Mouse (Mus musculus): ENCODE measurements at regions not wholly inside any gene's neighbourhood (a gene's known extent, or its start where the extent isn't known, plus 50 kb on each side); places are given as distances from the start of the nearest gene placed in this dataset.

GRCm38 (mm10) chr12:79912281-79913063 lies 200.3 kb downstream of the Zfp36l1 start:
- H3K27ac ChIP-seq, result no peak overlapping the region
- TF ChIP-seq CTCF (conservative IDR thresholded peaks at IDR 0.05), result no peak
- H3K4me3 ChIP-seq, result no peak overlapping the region
- no peak for DNase-seq (ENCODE audit: low spot score in 2 of 2)

- Histone ChIP-seq H3K4me3 (no peak overlapping the region), H3K27ac (peak overlapping the region; percentile 77)
- DNase-seq (ENCODE audit: low spot score in 2 of 2), result peak; percentile 57 to 71
- no peak for TF ChIP-seq CTCF (conservative IDR thresholded peaks at IDR 0.05)
Observed at GRCm38 (mm10) chr12:79910884-79911759, 201.7 kb downstream of the Zfp36l1 start.

GRCm38 (mm10) chr12:79907583-79907982 lies 205.2 kb downstream of the Zfp36l1 start:
- Histone ChIP-seq H3K27ac (peak overlapping the region; percentile 89), H3K4me3 (no peak overlapping the region)
- DNase-seq (ENCODE audit: low spot score in 2 of 2), result no peak
- TF ChIP-seq CTCF (conservative IDR thresholded peaks at IDR 0.05), result no peak

DNA sequence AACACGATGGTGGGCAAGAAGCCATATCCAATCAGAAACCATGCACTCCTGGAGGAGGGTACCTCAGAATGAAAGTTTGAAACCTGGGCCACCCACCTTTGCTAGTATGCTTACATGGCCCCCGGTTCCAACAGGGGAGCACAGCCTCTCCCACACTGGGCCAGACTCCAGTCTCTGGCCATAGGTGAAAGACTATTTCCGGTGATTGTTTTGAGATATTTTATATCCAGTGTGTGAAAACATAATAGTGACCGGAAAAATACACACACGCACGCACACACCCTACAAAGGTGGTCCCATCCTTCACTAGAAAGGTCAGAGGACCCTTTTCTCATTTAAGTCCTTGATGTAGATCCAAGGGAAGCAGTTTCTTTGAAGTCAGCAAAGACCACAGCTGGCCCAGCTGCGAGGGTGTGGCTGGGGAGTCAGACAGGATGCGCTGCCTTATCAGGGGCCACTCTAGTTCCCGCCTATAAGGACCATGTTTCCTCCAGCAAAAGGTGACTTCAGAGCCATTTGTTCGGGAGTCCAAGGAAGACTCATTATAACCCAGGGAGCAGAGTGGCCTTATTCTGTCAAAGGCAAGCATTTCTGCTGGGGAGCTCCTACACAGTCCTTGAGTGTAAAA lies 206.0 kb downstream of the Zfp36l1 start:
- no peak for TF ChIP-seq CTCF (conservative IDR thresholded peaks at IDR 0.05)
- Histone ChIP-seq H3K27ac (peak overlapping the region; percentile 89), H3K4me3 (no peak overlapping the region)
- DNase-seq (ENCODE audit: low spot score in 2 of 2), result no peak

GRCm38 (mm10) chr12:79905828-79906737 lies 206.7 kb downstream of the Zfp36l1 start:
- no peak for DNase-seq (ENCODE audit: low spot score in 2 of 2)
- H3K4me3 ChIP-seq, result no peak overlapping the region
- TF ChIP-seq CTCF (conservative IDR thresholded peaks at IDR 0.05), result 0 out of 2 replicates have a peak, but pooled peaks have one; percentile 15
- peak overlapping the region; percentile 89 for H3K27ac ChIP-seq

DNA sequence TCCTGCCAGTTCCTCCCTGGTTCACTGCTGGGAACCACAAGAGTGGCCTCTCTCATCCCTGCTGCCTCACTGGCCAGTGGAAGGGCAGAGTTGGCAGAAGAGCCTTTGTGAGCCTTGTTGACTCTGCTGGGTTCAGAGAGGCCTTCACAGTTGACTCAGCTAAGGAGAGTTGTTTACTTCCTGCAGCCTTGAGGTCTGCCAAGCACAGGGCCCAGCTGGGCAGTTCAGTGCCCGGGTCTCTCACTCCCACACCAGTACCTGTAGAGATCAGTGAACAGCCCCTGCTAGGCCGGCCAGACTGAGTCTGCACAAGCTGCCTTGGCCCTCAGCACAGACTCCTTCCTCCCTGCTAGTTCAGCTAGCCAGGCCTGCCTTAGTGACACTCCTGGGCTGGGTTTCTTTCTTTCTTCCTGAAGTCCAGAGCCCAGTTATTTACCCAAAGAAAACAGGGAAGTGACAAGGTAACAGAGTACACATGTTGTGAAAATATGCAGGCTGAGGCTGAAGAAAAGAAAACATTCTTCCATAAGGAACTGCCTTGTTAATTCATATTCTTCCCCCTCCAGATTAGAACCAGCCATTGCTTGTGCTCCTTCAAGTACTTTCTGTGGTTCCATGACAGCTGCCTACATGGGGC lies 207.8 kb downstream of the Zfp36l1 start:
- DNase-seq (ENCODE audit: low spot score in 2 of 2), result no peak
- no peak for TF ChIP-seq CTCF (conservative IDR thresholded peaks at IDR 0.05)
- Histone ChIP-seq H3K4me3 (no peak overlapping the region), H3K27ac (peak overlapping the region; percentile 89)

GRCm38 (mm10) chr12:79902761-79903160 lies 210.1 kb downstream of the Zfp36l1 start:
- no peak for DNase-seq (ENCODE audit: low spot score in 2 of 2)
- no peak for TF ChIP-seq CTCF (conservative IDR thresholded peaks at IDR 0.05)
- Histone ChIP-seq H3K27ac (0 out of 2 replicates have a peak overlapping the region, but pooled peaks have one; percentile 32), H3K4me3 (no peak overlapping the region)

DNA sequence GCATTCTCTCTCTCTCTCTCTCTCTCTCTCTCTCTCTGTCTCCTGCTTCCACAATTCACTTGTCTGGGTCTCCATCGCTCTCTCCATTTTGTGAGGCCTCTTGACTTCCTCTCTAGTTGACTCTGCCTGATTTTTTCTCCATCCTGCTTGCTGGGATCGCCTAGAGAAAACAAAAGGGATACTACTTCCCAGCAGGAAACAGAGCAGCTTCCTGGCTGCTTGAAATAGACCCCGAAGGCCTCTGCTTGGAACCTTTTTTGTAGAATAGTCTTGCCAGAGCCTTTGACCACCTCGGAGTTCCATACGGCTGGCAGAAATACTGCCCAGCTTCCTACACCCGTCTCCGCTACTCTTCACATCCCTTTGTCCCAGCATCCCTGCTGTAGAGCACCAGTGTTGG lies 210.7 kb downstream of the Zfp36l1 start:
- Histone ChIP-seq H3K27ac (peak overlapping the region; percentile 32; the same call in 1 of the 2 replicates), H3K4me3 (no peak overlapping the region)
- no peak for DNase-seq (ENCODE audit: low spot score in 2 of 2)
- no peak for TF ChIP-seq CTCF (conservative IDR thresholded peaks at IDR 0.05)

DNA sequence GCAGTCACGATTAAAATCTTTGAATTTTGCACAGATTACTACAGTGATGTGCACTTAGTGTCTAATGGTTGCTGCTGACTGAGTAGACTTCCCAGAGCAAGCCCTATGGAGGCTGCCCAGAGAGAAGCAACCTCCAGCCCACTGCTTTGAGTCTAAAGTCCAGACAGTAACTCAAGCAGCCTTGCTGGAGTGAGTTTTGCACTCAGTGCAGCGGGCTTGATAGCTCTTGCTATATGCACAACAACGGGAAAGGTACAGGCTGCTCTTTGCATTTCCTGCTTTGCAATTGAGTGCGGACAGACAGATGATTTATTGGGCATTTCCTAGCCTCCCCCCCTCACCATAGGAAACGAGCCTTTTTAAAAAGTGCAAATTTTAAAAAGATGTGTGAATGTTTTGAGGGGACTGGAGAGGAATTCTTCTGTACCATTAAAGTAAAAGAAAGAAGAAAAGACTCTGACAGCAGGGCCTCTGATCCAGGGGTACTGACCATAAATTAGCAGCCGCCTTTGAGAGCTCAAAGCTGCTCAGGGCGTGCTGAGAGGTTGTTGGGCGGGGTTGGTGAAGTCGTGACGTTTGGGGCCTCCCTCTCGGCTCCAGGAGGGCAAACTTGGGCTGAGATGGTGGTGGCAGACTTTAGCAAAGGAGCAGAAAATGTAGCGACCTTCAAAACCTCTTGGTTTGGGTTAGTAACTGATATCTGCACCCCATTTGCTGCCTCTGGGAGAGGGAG lies 214.4 kb downstream of the Zfp36l1 start:
- no peak for DNase-seq (ENCODE audit: low spot score in 2 of 2)
- no peak overlapping the region for H3K4me3 ChIP-seq
- TF ChIP-seq CTCF (conservative IDR thresholded peaks at IDR 0.05), result no peak
- no peak overlapping the region for H3K27ac ChIP-seq

- H3K27ac ChIP-seq, result no peak overlapping the region
- H3K4me3 ChIP-seq, result no peak overlapping the region
- no peak for DNase-seq (ENCODE audit: low spot score in 2 of 2)
- no peak for TF ChIP-seq CTCF (conservative IDR thresholded peaks at IDR 0.05)
Observed at GRCm38 (mm10) chr12:79895975-79896374, 216.8 kb downstream of the Zfp36l1 start.

DNA sequence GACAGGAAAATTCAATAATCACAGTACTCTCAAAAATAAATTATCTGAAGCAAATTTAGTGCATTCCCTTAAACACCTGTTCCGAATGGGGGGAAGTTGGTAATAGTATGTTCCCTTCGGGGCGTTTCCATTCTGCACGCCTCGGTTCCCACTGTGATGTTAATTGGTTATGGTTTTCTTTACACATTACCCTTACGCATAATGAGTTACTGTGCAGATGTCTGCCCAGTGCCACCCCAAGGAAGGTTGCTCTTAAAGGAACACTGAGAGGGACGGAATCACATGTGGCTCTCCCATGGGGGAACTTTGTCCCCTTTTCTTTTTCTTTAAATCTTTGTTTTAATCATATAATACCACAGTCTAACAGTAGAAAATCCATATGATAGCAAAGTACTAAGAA lies 217.5 kb downstream of the Zfp36l1 start:
- DNase-seq (ENCODE audit: low spot score in 2 of 2), result no peak

More for the DNA sequence above, 217.5 kb downstream of the Zfp36l1 start:
- no peak for TF ChIP-seq CTCF (conservative IDR thresholded peaks at IDR 0.05)
- Histone ChIP-seq H3K4me3 (no peak overlapping the region), H3K27ac (no peak overlapping the region)

Data from layer of hippocampus, adult 2 months (tissue).